ENCODE assay signal across 8 mouse cellular contexts in the genomic region with DNA sequence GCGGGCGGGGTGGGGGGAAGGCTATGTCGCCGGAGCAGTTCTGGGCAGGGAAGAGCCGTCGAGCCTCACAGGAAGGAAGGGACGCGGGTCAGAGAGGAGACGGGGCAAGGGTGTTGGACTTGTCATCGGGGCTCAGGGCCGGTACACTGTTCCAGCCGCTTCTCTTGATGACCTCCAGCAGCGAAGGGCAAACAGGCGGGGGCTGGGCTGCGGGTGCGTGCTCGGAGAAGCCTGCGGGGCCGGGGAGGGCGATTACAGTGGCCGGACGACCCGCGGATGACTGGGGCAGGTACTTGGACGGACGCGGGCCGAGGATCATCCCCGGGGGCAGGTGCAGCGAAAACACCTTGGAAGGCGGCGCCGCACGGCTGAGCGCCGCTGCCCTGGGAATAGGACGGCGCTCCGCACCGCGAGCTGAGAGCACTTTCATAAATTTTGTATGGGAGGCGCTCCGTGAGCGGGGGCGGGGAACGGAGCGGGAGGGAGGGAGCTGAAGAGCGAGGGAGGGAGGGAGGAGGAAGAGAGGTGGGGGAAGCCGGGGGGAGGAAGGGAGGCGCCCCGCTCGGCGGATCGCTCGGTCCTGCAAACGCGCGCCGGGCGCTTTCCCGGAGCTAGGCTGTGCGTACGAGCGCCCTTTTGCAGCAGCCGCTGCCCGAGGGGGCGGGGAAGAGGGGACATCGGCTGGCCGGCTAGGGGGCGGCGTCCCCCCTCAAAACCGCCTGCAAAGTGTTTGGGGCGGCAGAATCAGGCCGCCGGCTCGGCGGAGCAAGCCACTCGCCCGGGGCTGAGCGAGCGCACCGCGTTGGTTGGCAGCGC. TPM values are rescaled to one million over a fixed set of nuclear protein-coding genes. Genes with fewer than 3 reads are reported as not detected.
DNase-seq lines count a peak whose midpoint lies in the region; ATAC-seq and TF ChIP-seq lines count a peak whose summit lies in the region.

A gene (plus strand): TSS at position 528 of the 816 bp plus-strand sequence.

- H3K4me2 ChIP-seq in embryonic facial prominence, embryonic 15.5 days (replicated peaks), result peak within 1 kb of the TSS; percentile 93
- peak within 1 kb of the TSS; percentile 86 for H3K4me2 ChIP-seq in heart, postnatal 0 days (ENCODE audit: low read depth, low read length)
- H3K4me2 ChIP-seq in liver, embryonic 16.5 days (ENCODE audit: low read depth, low read length), result peak within 1 kb of the TSS; percentile 72
- peak within 1 kb of the TSS; percentile 82 for H3K4me2 ChIP-seq in neural tube, embryonic 15.5 days

- WGBS in embryonic facial prominence, embryonic 15.5 days, result under 1% methylated on average over 63 of the region's 84 CpGs
- under 1% methylated on average over 74 of the region's 84 CpGs for WGBS in heart, postnatal 0 days
- WGBS in liver, embryonic 16.5 days (ENCODE audit: insufficient replicate concordance), result under 1% methylated on average over 81 of the region's 84 CpGs
- under 1% methylated on average over 80 of the region's 84 CpGs for WGBS in neural tube, embryonic 15.5 days

- peaks cover 70% of the 10 kb centered on the region for H3K27me3 ChIP-seq in embryonic facial prominence, embryonic 15.5 days
- H3K27me3 ChIP-seq in heart, postnatal 0 days (ENCODE audit: control insufficient read depth, insufficient read depth, low read length), result peaks cover 10% of the 10 kb centered on the region
- peaks cover 56% of the 10 kb centered on the region for H3K27me3 ChIP-seq in liver, embryonic 16.5 days (ENCODE audit: control insufficient read depth, insufficient read depth, low read depth, low read length)
- peaks cover 42% of the 10 kb centered on the region for H3K27me3 ChIP-seq in neural tube, embryonic 15.5 days (replicated peaks)

- no peak; the same call in 1 of the 2 replicates for TF ChIP-seq EP300 in heart, postnatal 0 days (IDR thresholded peaks at IDR 0.05; ENCODE audit: low read depth)

- H3K9ac ChIP-seq in embryonic facial prominence, embryonic 15.5 days, result peak within 1 kb of the TSS; percentile 48
- H3K9ac ChIP-seq in heart, postnatal 0 days (replicated peaks; ENCODE audit: low read depth, low read length), result peak within 1 kb of the TSS; percentile 69
- H3K9ac ChIP-seq in liver, embryonic 16.5 days (ENCODE audit: low read depth, low read length), result peak within 1 kb of the TSS; percentile 14; the same call in 1 of the 2 replicates
- H3K9ac ChIP-seq in neural tube, embryonic 15.5 days (replicated peaks), result peak within 1 kb of the TSS; percentile 63

- no peaks in the 10 kb centered on the region for H3K9me3 ChIP-seq in embryonic facial prominence, embryonic 15.5 days (replicated peaks)
- H3K9me3 ChIP-seq in heart, postnatal 0 days (replicated peaks; ENCODE audit: control insufficient read depth, low read length), result no peaks in the 10 kb centered on the region
- H3K9me3 ChIP-seq in liver, embryonic 16.5 days (replicated peaks; ENCODE audit: control insufficient read depth, low read length), result no peaks in the 10 kb centered on the region
- H3K9me3 ChIP-seq in neural tube, embryonic 15.5 days (replicated peaks), result no peaks in the 10 kb centered on the region

- no peak for TF ChIP-seq CTCF in heart, postnatal 0 days (IDR thresholded peaks at IDR 0.05; ENCODE audit: low read depth)

- DNase-seq in spleen, adult 18-20 months, result peak; percentile 63 to 72
- DNase-seq in spleen, postnatal 14 days (ENCODE audit: low spot score in 2 of 2), result no peak
- DNase-seq in heart, postnatal 0 days (ENCODE audit: low spot score), result peak; percentile 83
- peak; percentile 76 to 88 for DNase-seq in kidney, postnatal 25 days
- DNase-seq in thymus, postnatal 25 days, result peak; percentile 81

- H3K4me1 ChIP-seq in embryonic facial prominence, embryonic 15.5 days, result peaks cover 66% of the 10 kb centered on the region
- peaks cover 7% of the 10 kb centered on the region; the same call in 1 of the 2 replicates for H3K4me1 ChIP-seq in heart, postnatal 0 days (ENCODE audit: control insufficient read depth, insufficient read depth)
- peaks cover 39% of the 10 kb centered on the region for H3K4me1 ChIP-seq in liver, embryonic 16.5 days (ENCODE audit: control insufficient read depth, low read depth, low read length)
- peaks cover 75% of the 10 kb centered on the region for H3K4me1 ChIP-seq in neural tube, embryonic 15.5 days

- ATAC-seq in embryonic facial prominence, embryonic 15.5 days (ENCODE audit: insufficient number of reproducible peaks, low FRiP score, low TSS enrichment, low read depth), result peak; percentile 30
- ATAC-seq in heart, postnatal 0 days (ENCODE audit: insufficient read depth, low read depth), result peak; percentile 60
- ATAC-seq in liver, embryonic 16.5 days (ENCODE audit: low read depth), result 0 out of 2 replicates have a peak, but pooled peaks have one; percentile 5
- peak; percentile 12; the same call in 1 of the 2 replicates for ATAC-seq in neural tube, embryonic 15.5 days (ENCODE audit: low FRiP score)

- H3K36me3 ChIP-seq in embryonic facial prominence, embryonic 15.5 days, result no peaks in the 10 kb centered on the region
- H3K36me3 ChIP-seq in heart, postnatal 0 days (replicated peaks; ENCODE audit: control insufficient read depth, insufficient read depth, low read length), result no peaks in the 10 kb centered on the region
- no peaks in the 10 kb centered on the region for H3K36me3 ChIP-seq in liver, embryonic 16.5 days (ENCODE audit: control insufficient read depth, insufficient read depth)
- no peaks in the 10 kb centered on the region for H3K36me3 ChIP-seq in neural tube, embryonic 15.5 days

- peak within 1 kb of the TSS; percentile 65; the same call in 1 of the 2 replicates for H3K27ac ChIP-seq in embryonic facial prominence, embryonic 15.5 days (replicated peaks)
- peak within 1 kb of the TSS; percentile 92 for H3K27ac ChIP-seq in heart, postnatal 0 days (ENCODE audit: low read depth)
- H3K27ac ChIP-seq in liver, embryonic 16.5 days (ENCODE audit: low read length), result no peak within 1 kb of the TSS
- peak within 1 kb of the TSS; percentile 58 for H3K27ac ChIP-seq in neural tube, embryonic 15.5 days (replicated peaks)

- H3K4me3 ChIP-seq in embryonic facial prominence, embryonic 15.5 days (replicated peaks), result peak within 1 kb of the TSS; percentile 62
- peak within 1 kb of the TSS; percentile 72 for H3K4me3 ChIP-seq in heart, postnatal 0 days (ENCODE audit: low read depth, low read length)
- peak within 1 kb of the TSS; percentile 59 for H3K4me3 ChIP-seq in liver, embryonic 16.5 days (ENCODE audit: low read depth, low read length)
- peak within 1 kb of the TSS; percentile 58 for H3K4me3 ChIP-seq in neural tube, embryonic 15.5 days (replicated peaks)

RNA-seq across cellular contexts. Expression of the gene that starts here (rescaled TPM):
- polyA plus RNA-seq in embryonic facial prominence, embryonic 15.5 days (2015; fragmentation: Nextera tagmentation; extraction: Ambion mirVana), result 6.4 and 7.3 TPM in 2 replicates
- 6.0 and 19.7 TPM in 2 replicates for total RNA-seq in heart, postnatal 0 days (2014; rRNA removed; ENCODE audit: low replicate concordance)
- 12.2 and 12.8 TPM in 2 replicates for polyA plus RNA-seq in heart, postnatal 0 days (2015; fragmentation: Nextera tagmentation; extraction: Ambion mirVana)
- 0.44 and 0.48 TPM in 2 replicates for polyA plus RNA-seq in liver, embryonic 16.5 days (2015; fragmentation: Nextera tagmentation; extraction: Ambion mirVana)
- 12.6 and 13.7 TPM in 2 replicates for polyA plus RNA-seq in neural tube, embryonic 15.5 days (2015; fragmentation: Nextera tagmentation; extraction: Ambion mirVana)

Comparison
In these comparisons a context has a peak if more than half of its experiments do, and no peak if none do; other contexts are left out.
1. DNase-seq: peak in spleen, adult 18-20 months (2 of 2), heart, postnatal 0 days (single experiment), kidney, postnatal 25 days (2 of 2) and thymus, postnatal 25 days (single experiment); none in spleen, postnatal 14 days (0 of 2).
2. Peak in ATAC-seq, H3K4me3 ChIP-seq, H3K9ac ChIP-seq and H3K4me2 ChIP-seq in liver, embryonic 16.5 days; RNA of the gene not detected or under 1 TPM.
3. ATAC-seq: peak in every context shown above with its lines; median percentile 60 in heart, postnatal 0 days; 30 in embryonic facial prominence, embryonic 15.5 days; 12 in neural tube, embryonic 15.5 days; 5 in liver, embryonic 16.5 days.
4. H3K9ac ChIP-seq: peak in every context shown above with its lines; median percentile 69 in heart, postnatal 0 days; 63 in neural tube, embryonic 15.5 days; 48 in embryonic facial prominence, embryonic 15.5 days; 14 in liver, embryonic 16.5 days.
5. Peak in every context shown above with its lines, with median percentiles within 50 percentile points of each other: H3K4me2 ChIP-seq and H3K4me3 ChIP-seq.